8 mouse cellular contexts compared by ENCODE assay signal in genomic region chr15:80134450-80134847, GRCm38 (mm10). TPM values are rescaled to one million over a fixed set of nuclear protein-coding genes. Genes with fewer than 3 reads are reported as not detected.
A peak's percentile ranks its signal among the peaks of the same experiment; 100 is the strongest.
DNase-seq lines count a peak whose midpoint lies in the region; ATAC-seq and TF ChIP-seq lines count a peak whose summit lies in the region.

No protein-coding gene starts in this region.

- no peak for TF ChIP-seq EP300 in heart, adult 2 months (IDR thresholded peaks at IDR 0.05; ENCODE audit: insufficient read depth, low read depth, low read length)

- intact Hi-C loops in heart, adult 2 months (cut with DNase I), result loop anchor here (5.0 kb wide), 1 partner anchor 93 kb away; no protein-coding TSS in a partner anchor

- peak; percentile 44; the same call in 1 of the 2 replicates for TF ChIP-seq POLR2A in heart, adult 2 months (IDR thresholded peaks at IDR 0.05; ENCODE audit: insufficient read depth, low read depth, low read length)
- no peak for TF ChIP-seq POLR2A in thymus, adult 2 months (IDR thresholded peaks at IDR 0.05; ENCODE audit: control insufficient read depth, extremely low read depth, insufficient read depth, low read length, poor library complexity)

- no peaks in the 10 kb centered on the region for H3K27me3 ChIP-seq in megakaryocyte, embryonic 14.5 days (replicated peaks)
- no peaks in the 10 kb centered on the region for H3K27me3 ChIP-seq in heart, adult 2 months (ENCODE audit: control insufficient read depth, insufficient read depth, low read length)
- H3K27me3 ChIP-seq in kidney, embryonic 16.5 days (ENCODE audit: insufficient read depth, low read length), result no peaks in the 10 kb centered on the region
- H3K27me3 ChIP-seq in neural tube, embryonic 11.5 days (ENCODE audit: control insufficient read depth, insufficient read depth, low read length), result no peaks in the 10 kb centered on the region
- no peaks in the 10 kb centered on the region for H3K27me3 ChIP-seq in thymus, adult 2 months (ENCODE audit: control insufficient read depth, insufficient read depth, low read length)

- H3K79me2 ChIP-seq in heart, adult 2 months (replicated peaks; ENCODE audit: control insufficient read depth, insufficient read depth, low read length), result peaks cover 1% of the 10 kb centered on the region; the same call in 1 of the 2 replicates

- H3K36me3 ChIP-seq in megakaryocyte, embryonic 14.5 days (replicated peaks; ENCODE audit: low read length), result peaks cover 41% of the 10 kb centered on the region
- H3K36me3 ChIP-seq in heart, adult 2 months (ENCODE audit: control insufficient read depth, insufficient read depth, low read length), result no peaks in the 10 kb centered on the region
- no peaks in the 10 kb centered on the region; the same call in 1 of the 2 replicates for H3K36me3 ChIP-seq in kidney, embryonic 16.5 days (ENCODE audit: insufficient read depth, low read length)
- 0 out of 2 replicates have a peak, but pooled peaks cover 2% of the 10 kb centered on the region for H3K36me3 ChIP-seq in neural tube, embryonic 11.5 days (ENCODE audit: control insufficient read depth, insufficient read depth, low read length)
- no peaks in the 10 kb centered on the region for H3K36me3 ChIP-seq in thymus, adult 2 months (ENCODE audit: control insufficient read depth, insufficient read depth, low read length)

- H3K9ac ChIP-seq in heart, adult 2 months (ENCODE audit: low read depth, low read length), result peak overlapping the region; percentile 95
- H3K9ac ChIP-seq in kidney, embryonic 16.5 days (replicated peaks; ENCODE audit: low read length), result peak overlapping the region; percentile 94
- H3K9ac ChIP-seq in neural tube, embryonic 11.5 days (ENCODE audit: low read length), result peak overlapping the region; percentile 96

- peak overlapping the region; percentile 97 for H3K4me3 ChIP-seq in megakaryocyte, embryonic 14.5 days (replicated peaks)
- H3K4me3 ChIP-seq in heart, adult 2 months, result peak overlapping the region; percentile 81; the same call in 1 of the 2 replicates
- peak overlapping the region; percentile 77 for H3K4me3 ChIP-seq in kidney, embryonic 16.5 days (ENCODE audit: low read length)
- H3K4me3 ChIP-seq in neural tube, embryonic 11.5 days (ENCODE audit: low read depth, low read length), result peak overlapping the region; percentile 74
- H3K4me3 ChIP-seq in thymus, adult 2 months (ENCODE audit: control insufficient read depth, insufficient read depth, low read length), result no peak overlapping the region

- WGBS in heart, adult 2 months, result 19% methylated on average over 9 of the region's 9 CpGs
- 65% methylated on average over 9 of the region's 9 CpGs for WGBS in kidney, embryonic 16.5 days
- 58% methylated on average over 9 of the region's 9 CpGs for WGBS in neural tube, embryonic 11.5 days
- WGBS in thymus, adult 2 months, result 74% methylated on average over 9 of the region's 9 CpGs

- ATAC-seq in megakaryocyte, adult 5-6 weeks (ENCODE audit: poor library complexity, severe bottlenecking), result no peak
- ATAC-seq in kidney, embryonic 16.5 days (ENCODE audit: low FRiP score, low TSS enrichment), result no peak
- no peak for ATAC-seq in neural tube, embryonic 11.5 days (ENCODE audit: insufficient read depth, low FRiP score, low TSS enrichment)

- no peaks in the 10 kb centered on the region for H3K9me3 ChIP-seq in megakaryocyte, embryonic 14.5 days
- no peaks in the 10 kb centered on the region for H3K9me3 ChIP-seq in kidney, embryonic 16.5 days (ENCODE audit: low read length)
- H3K9me3 ChIP-seq in neural tube, embryonic 11.5 days (ENCODE audit: control insufficient read depth, low read length), result no peaks in the 10 kb centered on the region

- peak overlapping the region; percentile 99 for H3K27ac ChIP-seq in heart, adult 2 months
- peak overlapping the region; percentile 100 for H3K27ac ChIP-seq in kidney, embryonic 16.5 days (ENCODE audit: low read length)
- peak overlapping the region; percentile 99 for H3K27ac ChIP-seq in neural tube, embryonic 11.5 days (ENCODE audit: low read depth, low read length)
- H3K27ac ChIP-seq in thymus, adult 2 months (ENCODE audit: control insufficient read depth, insufficient read depth, low read length), result no peak overlapping the region

- DNase-seq in heart, adult 2 months, result peak; percentile 46 to 47
- DNase-seq in neural tube, embryonic 11.5 days (ENCODE audit: low spot score), result no peak
- DNase-seq in thymus, adult 2 months, result no peak
- no peak for DNase-seq in thymus, postnatal 0 days (ENCODE audit: low spot score)
- DNase-seq in T-cell, adult 2 months (ENCODE audit: low spot score), result no peak

- peak overlapping the region; percentile 73 for H3K4me2 ChIP-seq in kidney, embryonic 16.5 days (replicated peaks; ENCODE audit: low read depth, low read length)
- peak overlapping the region; percentile 95 for H3K4me2 ChIP-seq in neural tube, embryonic 11.5 days (ENCODE audit: low read depth)

- peaks cover 89% of the 10 kb centered on the region for H3K4me1 ChIP-seq in megakaryocyte, embryonic 14.5 days
- peaks cover 15% of the 10 kb centered on the region for H3K4me1 ChIP-seq in heart, adult 2 months (ENCODE audit: control insufficient read depth, insufficient read depth, low read length)
- peaks cover 14% of the 10 kb centered on the region for H3K4me1 ChIP-seq in kidney, embryonic 16.5 days (ENCODE audit: insufficient read depth, low read length)
- H3K4me1 ChIP-seq in neural tube, embryonic 11.5 days (ENCODE audit: control insufficient read depth, insufficient read depth, low read length), result peaks cover 16% of the 10 kb centered on the region
- H3K4me1 ChIP-seq in thymus, adult 2 months (replicated peaks; ENCODE audit: control insufficient read depth, insufficient read depth, low read length), result peaks cover 19% of the 10 kb centered on the region

- no peak for TF ChIP-seq CTCF in heart, adult 2 months (IDR thresholded peaks at IDR 0.05)
- TF ChIP-seq CTCF in thymus, adult 2 months (IDR thresholded peaks at IDR 0.05; ENCODE audit: borderline replicate concordance, control insufficient read depth, extremely low read depth, insufficient read depth, low read length, poor library complexity), result no peak

RNA-seq across cellular contexts. Expression of gene Tab1, which starts 1.5 kb away (rescaled TPM):
- polyA plus RNA-seq in megakaryocyte, embryonic 14.5 days (2012; ENCODE audit: insufficient read depth, low replicate concordance), result 9.9 and 10.9 TPM in 2 replicates
- 3.8 and 6.9 TPM in 2 replicates for total RNA-seq in megakaryocyte, adult 5-6 weeks (2015)
- 13.5 and 14.5 TPM in 2 replicates for total RNA-seq in megakaryocyte, adult 5-6 weeks (2017)
- 10 to 100 TPM; 17.8 to 24.5 TPM for total RNA-seq in heart, adult 2 months (2021)
- 24.1 and 29.3 TPM in 2 replicates for polyA plus RNA-seq in heart, adult 2 months (2012; rRNA removed)
- 44.1 and 44.7 TPM in 2 replicates for polyA plus RNA-seq in kidney, embryonic 16.5 days (2015; fragmentation: Nextera tagmentation; extraction: Ambion mirVana)
- polyA plus RNA-seq in neural tube, embryonic 11.5 days (2014; fragmentation: Nextera tagmentation; extraction: Ambion mirVana), result 35.7 and 36.0 TPM in 2 replicates
- polyA plus RNA-seq in thymus, adult 2 months (2012; rRNA removed), result 53.8 and 61.0 TPM in 2 replicates
- polyA plus RNA-seq in thymus, postnatal 0 days (2015; fragmentation: Nextera tagmentation; extraction: Ambion mirVana), result 37.3 and 38.2 TPM in 2 replicates

RNA-seq across cellular contexts. Expression of gene Mgat3, which starts 39.1 kb away (rescaled TPM):
- not detected in 2 replicates for polyA plus RNA-seq in megakaryocyte, embryonic 14.5 days (2012; ENCODE audit: insufficient read depth, low replicate concordance)
- total RNA-seq in megakaryocyte, adult 5-6 weeks (2015), result not detected in 2 replicates
- not detected in 2 replicates for total RNA-seq in megakaryocyte, adult 5-6 weeks (2017)
- 1 to 10 TPM; 2.3 to 3.5 TPM for total RNA-seq in heart, adult 2 months (2021)
- 4.9 and 5.5 TPM in 2 replicates for polyA plus RNA-seq in heart, adult 2 months (2012; rRNA removed)
- 9.4 and 9.5 TPM in 2 replicates for polyA plus RNA-seq in kidney, embryonic 16.5 days (2015; fragmentation: Nextera tagmentation; extraction: Ambion mirVana)
- 11.6 and 12.3 TPM in 2 replicates for polyA plus RNA-seq in neural tube, embryonic 11.5 days (2014; fragmentation: Nextera tagmentation; extraction: Ambion mirVana)
- 16.2 and 20.3 TPM in 2 replicates for polyA plus RNA-seq in thymus, adult 2 months (2012; rRNA removed)
- polyA plus RNA-seq in thymus, postnatal 0 days (2015; fragmentation: Nextera tagmentation; extraction: Ambion mirVana), result 4.7 and 5.0 TPM in 2 replicates

RNA-seq across cellular contexts. Expression of gene Rpl3, which starts 42.8 kb away (rescaled TPM):
- polyA plus RNA-seq in megakaryocyte, embryonic 14.5 days (2012; ENCODE audit: insufficient read depth, low replicate concordance), result 145 and 190 TPM in 2 replicates
- total RNA-seq in megakaryocyte, adult 5-6 weeks (2015), result 965 and 1,027 TPM in 2 replicates
- total RNA-seq in megakaryocyte, adult 5-6 weeks (2017), result 1,404 and 1,498 TPM in 2 replicates
- total RNA-seq in heart, adult 2 months (2021), result 100 to 1,000 TPM; 137 to 150 TPM
- polyA plus RNA-seq in heart, adult 2 months (2012; rRNA removed), result 201 and 230 TPM in 2 replicates
- polyA plus RNA-seq in kidney, embryonic 16.5 days (2015; fragmentation: Nextera tagmentation; extraction: Ambion mirVana), result 981 and 1,131 TPM in 2 replicates
- polyA plus RNA-seq in neural tube, embryonic 11.5 days (2014; fragmentation: Nextera tagmentation; extraction: Ambion mirVana), result 1,003 and 1,056 TPM in 2 replicates
- 627 and 715 TPM in 2 replicates for polyA plus RNA-seq in thymus, adult 2 months (2012; rRNA removed)
- polyA plus RNA-seq in thymus, postnatal 0 days (2015; fragmentation: Nextera tagmentation; extraction: Ambion mirVana), result 1,085 and 1,101 TPM in 2 replicates

RNA-seq across cellular contexts. Expression of gene Syngr1, which starts 43.3 kb away (rescaled TPM):
- polyA plus RNA-seq in megakaryocyte, embryonic 14.5 days (2012; ENCODE audit: insufficient read depth, low replicate concordance), result 113 and 163 TPM in 2 replicates
- total RNA-seq in megakaryocyte, adult 5-6 weeks (2015), result 3.2 and 3.9 TPM in 2 replicates
- total RNA-seq in megakaryocyte, adult 5-6 weeks (2017), result 0.08 and 0.22 TPM in 2 replicates
- 10 to 100 TPM; 69.6 to 95.0 TPM for total RNA-seq in heart, adult 2 months (2021)
- 247 and 250 TPM in 2 replicates for polyA plus RNA-seq in heart, adult 2 months (2012; rRNA removed)
- 14.3 and 16.0 TPM in 2 replicates for polyA plus RNA-seq in kidney, embryonic 16.5 days (2015; fragmentation: Nextera tagmentation; extraction: Ambion mirVana)
- 8.7 TPM in 2 replicates for polyA plus RNA-seq in neural tube, embryonic 11.5 days (2014; fragmentation: Nextera tagmentation; extraction: Ambion mirVana)
- polyA plus RNA-seq in thymus, adult 2 months (2012; rRNA removed), result 91.8 and 121 TPM in 2 replicates
- polyA plus RNA-seq in thymus, postnatal 0 days (2015; fragmentation: Nextera tagmentation; extraction: Ambion mirVana), result 74.1 and 74.5 TPM in 2 replicates

Comparison
In these comparisons a context has a peak if more than half of its experiments do, and no peak if none do; other contexts are left out.
1. DNase-seq: peak in heart, adult 2 months (2 of 2); none in neural tube, embryonic 11.5 days (single experiment), thymus, adult 2 months (single experiment), thymus, postnatal 0 days (single experiment) and T-cell, adult 2 months (single experiment).
2. Peak in every context shown above with its lines, with median percentiles within 50 percentile points of each other: H3K9ac ChIP-seq.